Mouse (Mus musculus) macrophage (primary cell): ENCODE results near the gene Taar7e. TPM values are rescaled to one million over a fixed set of nuclear protein-coding genes. Genes with fewer than 3 reads are reported as not detected.
"Not testable (repeated sequence)": the region's sequence is repeated elsewhere in the genome, so short reads cannot be mapped to it uniquely, and the experiment has no call there.

Experiments
- H3K27ac ChIP-seq: fragments of 350-480 bp; formaldehyde crosslinking; 2 replicates; pipeline ENCODE4 v1.9.0; 2021
- H3K36me3 ChIP-seq: fragments of 350-480 bp; formaldehyde crosslinking; 2 replicates; pipeline ENCODE4 v1.9.0; 2021; ENCODE audit errors: inconsistent target
- H3K4me3 ChIP-seq: fragments of 350-480 bp; formaldehyde crosslinking; 2 replicates; pipeline ENCODE4 v1.9.0; 2021; ENCODE audit errors: inconsistent target
- H3K79me2 ChIP-seq: fragments of 350-480 bp; formaldehyde crosslinking; 2 replicates; pipeline ENCODE4 v1.9.0; 2021; ENCODE audit errors: inconsistent target
- WGBS: methylation state at CpG from one replicate; pipeline ENCODE4 v1.1.7; 2026; ENCODE audit warnings: inconsistent platforms; ENCODE audit not compliant: missing documents; 5-methylcytosine and 5-hydroxymethylcytosine counted together
- polyA plus RNA-seq: library from polyadenylated mRNA; stranded (reverse); fragments of 250-400 nt; gene quantifications from 3 replicates; pipeline ENCODE4 v1.2.4, GENCODE M21; 2018; ENCODE audit warnings: inconsistent platforms
- total RNA-seq, 78 experiments: library from RNA; depleted of rRNA; stranded (reverse); fragments of 250-400 nt; gene quantifications; 1 replicate in 9 of 78; 2 replicates in 24 of 78; 3 replicates in 43 of 78; 4 replicates in 2 of 78; pipeline ENCODE4 v1.2.4; 2018; ENCODE audit warnings: inconsistent platforms in 56 of 78

Gene Taar7e
- total RNA-seq (2018; cell fraction: chromatin; rRNA removed): not detected
- not detected for total RNA-seq (2018; cell fraction: cytosol; rRNA removed)
- not detected for total RNA-seq (2018; cell fraction: nucleus; rRNA removed)
- polyA plus RNA-seq: not detected in 3 replicates

DNA sequence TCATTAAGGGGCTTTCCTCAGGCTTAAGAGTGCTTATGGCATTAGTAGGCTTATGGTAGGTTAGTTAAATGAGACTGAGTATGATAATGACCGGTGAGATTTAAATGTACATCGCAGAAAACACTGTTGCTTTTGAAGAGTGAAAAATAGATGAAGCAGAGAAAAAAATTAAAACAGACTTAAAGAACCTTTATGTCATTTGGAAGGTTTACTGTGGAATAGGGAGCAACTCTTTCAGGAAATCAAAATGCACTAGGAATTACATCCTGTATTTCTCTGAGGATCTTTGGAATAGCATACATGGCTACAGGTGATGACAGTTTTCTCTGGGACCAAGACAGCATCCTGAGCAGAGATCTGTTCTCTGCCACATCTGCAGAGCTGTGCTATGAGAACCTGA, at the start of gene Taar7e:
Gene Taar7e (plus strand): TSS at position 301 of the 400 bp plus-strand sequence.
- Histone ChIP-seq H3K4me3 (no peak within 1 kb of the TSS), H3K79me2 (no peaks in the 10 kb centered on the region), H3K36me3 (no peaks in the 10 kb centered on the region), H3K27ac (no peak within 1 kb of the TSS)
- WGBS: 86% methylated on average over 2 of the region's 2 CpGs

DNA sequence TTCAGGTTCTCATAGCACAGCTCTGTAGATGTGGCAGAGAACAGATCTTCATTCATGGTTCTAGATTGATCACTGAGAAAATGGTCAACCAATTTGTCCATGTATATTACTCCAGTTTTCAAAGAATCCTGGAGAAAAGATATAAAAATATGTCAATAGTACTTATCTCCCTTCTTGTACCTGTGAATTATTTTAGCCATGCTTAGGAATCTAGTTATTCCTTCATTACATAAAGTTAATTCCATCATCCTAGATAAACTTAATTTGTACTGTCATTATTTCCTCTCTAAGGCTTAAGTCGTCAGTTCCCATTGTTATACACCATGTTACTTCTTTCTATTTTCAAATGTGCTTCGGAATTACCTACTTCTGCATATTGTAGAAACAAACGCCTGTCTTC, 44.0 kb upstream of the Taar7e start, which contains the start of gene Taar7a:
Gene Taar7a (minus strand): TSS at position 101 of the 400 bp plus-strand sequence.
- H3K36me3 ChIP-seq: no peaks in the 10 kb centered on the region
- no peak within 1 kb of the TSS for H3K27ac ChIP-seq
- WGBS: 92% methylated on average over 3 of the region's 3 CpGs
- H3K79me2 ChIP-seq: no peaks in the 10 kb centered on the region
- no peak within 1 kb of the TSS for H3K4me3 ChIP-seq

DNA sequence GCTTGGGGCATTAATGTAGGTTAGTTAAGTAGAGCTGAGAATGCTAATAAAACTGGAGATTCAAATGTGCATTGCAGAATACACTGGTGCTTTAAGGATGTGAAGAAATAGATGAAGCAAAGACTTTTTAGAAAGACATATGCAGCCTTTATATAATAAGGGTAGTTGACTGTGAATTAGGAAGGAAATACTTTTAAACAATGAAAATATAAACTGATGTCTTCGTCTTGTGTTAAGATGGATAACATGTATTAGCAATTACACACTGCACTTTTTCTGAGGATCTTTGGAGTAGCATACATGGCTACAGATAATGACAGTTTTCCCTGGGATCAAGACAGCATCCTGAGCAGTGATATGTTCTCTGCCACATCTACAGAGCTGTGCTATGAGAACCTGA, 37.8 kb upstream of the Taar7e start, which contains the start of gene Taar7b:
Gene Taar7b (plus strand): TSS at position 301 of the 400 bp plus-strand sequence.
- 92% methylated on average over 1 of the region's 1 CpGs for WGBS
- no peaks in the 10 kb centered on the region for H3K79me2 ChIP-seq
- H3K36me3 ChIP-seq: no peaks in the 10 kb centered on the region
- H3K27ac ChIP-seq: no peak within 1 kb of the TSS
- no peak within 1 kb of the TSS for H3K4me3 ChIP-seq

DNA sequence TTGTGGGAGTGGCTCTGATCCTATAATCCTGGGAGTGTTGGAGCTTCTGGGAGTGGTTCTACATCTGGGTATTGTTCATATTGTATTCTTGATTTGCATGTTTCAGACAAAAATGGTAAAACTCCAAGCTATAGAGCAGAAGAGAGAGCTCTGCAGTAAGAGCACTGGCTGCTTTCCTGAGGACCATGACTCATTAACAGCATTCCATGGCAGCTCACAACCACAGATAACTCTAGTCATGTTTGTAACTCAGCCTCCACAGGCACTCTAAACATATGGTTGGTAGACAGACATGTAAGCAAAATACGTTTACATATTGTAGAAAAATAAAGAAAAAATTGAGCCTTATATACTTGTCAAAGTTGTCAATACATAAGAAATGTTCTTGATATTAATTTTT, 31.0 kb upstream of the Taar7e start:
- Histone ChIP-seq H3K4me3 (no peak overlapping the region), H3K27ac (no peak overlapping the region), H3K36me3 (no peaks in the 10 kb centered on the region), H3K79me2 (no peaks in the 10 kb centered on the region)
- 83% methylated on average over 1 of the region's 1 CpGs for WGBS

DNA sequence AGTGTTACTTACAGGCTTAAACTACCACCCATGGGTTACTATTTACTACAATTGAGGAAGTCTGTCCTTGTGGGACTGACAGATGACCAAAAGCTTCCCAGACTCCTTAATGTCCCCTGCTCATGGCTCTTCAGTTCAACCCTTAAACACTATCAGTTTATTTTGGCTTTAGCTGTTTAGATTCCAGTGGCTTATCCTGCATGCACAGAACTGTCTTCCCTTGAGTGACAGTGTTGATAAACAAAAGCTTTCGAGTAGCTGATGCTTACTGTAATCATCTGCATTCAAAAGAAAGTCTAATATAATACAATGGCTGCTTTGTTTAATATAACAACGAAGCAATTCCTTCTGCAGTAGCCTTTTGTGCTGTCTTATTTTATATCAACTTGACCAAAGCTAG, 30.4 kb upstream of the Taar7e start:
- 71% methylated on average over 2 of the region's 2 CpGs for WGBS
- H3K4me3 ChIP-seq: no peak overlapping the region
- no peaks in the 10 kb centered on the region for H3K79me2 ChIP-seq
- no peaks in the 10 kb centered on the region for H3K36me3 ChIP-seq
- no peak overlapping the region for H3K27ac ChIP-seq

DNA sequence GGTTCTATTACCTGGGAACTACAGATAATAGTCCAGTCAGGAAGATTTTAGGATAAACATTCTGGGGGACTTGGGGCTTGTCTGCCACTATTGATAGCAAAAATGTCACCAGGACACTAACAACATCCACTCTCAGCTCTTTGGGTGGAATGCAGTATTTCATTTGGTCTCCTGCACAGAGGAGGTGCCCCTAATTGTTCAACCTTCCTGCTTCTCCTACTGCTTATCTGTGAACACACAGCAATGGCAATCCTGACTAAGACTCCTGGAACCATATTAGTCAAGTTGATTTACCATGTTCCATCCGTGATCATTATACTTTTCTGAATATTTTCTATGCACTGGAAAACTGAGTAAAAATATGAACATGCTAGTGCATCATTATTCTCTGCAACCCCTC, 29.3 kb upstream of the Taar7e start:
- no peaks in the 10 kb centered on the region for H3K36me3 ChIP-seq
- H3K4me3 ChIP-seq: no peak overlapping the region
- 88% methylated on average over 1 of the region's 1 CpGs for WGBS
- no peak overlapping the region for H3K27ac ChIP-seq
- H3K79me2 ChIP-seq: no peaks in the 10 kb centered on the region

DNA sequence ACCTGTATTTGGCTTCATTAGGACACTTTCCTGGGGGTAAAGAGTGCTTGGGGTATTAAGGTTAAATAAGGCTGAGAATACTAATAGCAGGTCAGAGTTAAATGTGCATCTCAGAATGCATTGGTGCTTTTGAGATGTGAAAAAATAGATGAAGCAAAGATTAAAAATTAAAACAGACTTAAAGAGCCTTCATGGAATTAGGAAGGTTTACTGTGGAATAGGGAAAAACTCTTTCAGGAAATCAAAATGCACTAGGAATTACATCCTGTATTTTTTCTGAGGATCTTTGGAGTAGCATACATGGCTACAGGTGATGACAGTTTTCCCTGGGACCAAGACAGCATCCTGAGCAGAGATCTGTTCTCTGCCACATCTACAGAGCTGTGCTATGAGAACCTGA, 10.5 kb upstream of the Taar7e start, which contains the start of gene Taar7d:
Gene Taar7d (plus strand): TSS at position 301 of the 400 bp plus-strand sequence.
- Histone ChIP-seq H3K27ac (no peak within 1 kb of the TSS), H3K4me3 (no peak within 1 kb of the TSS), H3K36me3 (no peaks in the 10 kb centered on the region), H3K79me2 (no peaks in the 10 kb centered on the region)

DNA sequence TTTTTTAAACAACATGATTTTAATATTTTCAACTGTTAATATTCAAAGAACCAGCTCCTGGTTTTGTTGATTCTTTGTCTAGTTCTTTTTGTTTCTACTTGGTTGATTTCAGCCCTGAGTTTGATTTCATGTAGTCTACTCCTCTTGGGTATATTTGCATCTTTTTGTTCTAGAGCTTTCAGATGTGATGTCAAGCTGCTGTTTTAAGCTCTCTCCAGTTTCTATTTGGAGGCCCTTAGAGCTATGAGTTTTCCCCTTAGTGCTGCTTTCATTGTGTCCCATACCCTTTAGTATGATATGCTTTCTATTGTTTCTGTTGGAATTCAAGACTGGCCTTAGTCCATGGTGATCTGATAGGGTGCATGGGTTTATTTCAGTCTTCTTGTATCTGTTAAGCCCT, 6.1 kb upstream of the Taar7e start:
- H3K79me2 ChIP-seq: no peaks in the 10 kb centered on the region
- no peak overlapping the region for H3K4me3 ChIP-seq
- no peak overlapping the region for H3K27ac ChIP-seq
- no peaks in the 10 kb centered on the region for H3K36me3 ChIP-seq

DNA sequence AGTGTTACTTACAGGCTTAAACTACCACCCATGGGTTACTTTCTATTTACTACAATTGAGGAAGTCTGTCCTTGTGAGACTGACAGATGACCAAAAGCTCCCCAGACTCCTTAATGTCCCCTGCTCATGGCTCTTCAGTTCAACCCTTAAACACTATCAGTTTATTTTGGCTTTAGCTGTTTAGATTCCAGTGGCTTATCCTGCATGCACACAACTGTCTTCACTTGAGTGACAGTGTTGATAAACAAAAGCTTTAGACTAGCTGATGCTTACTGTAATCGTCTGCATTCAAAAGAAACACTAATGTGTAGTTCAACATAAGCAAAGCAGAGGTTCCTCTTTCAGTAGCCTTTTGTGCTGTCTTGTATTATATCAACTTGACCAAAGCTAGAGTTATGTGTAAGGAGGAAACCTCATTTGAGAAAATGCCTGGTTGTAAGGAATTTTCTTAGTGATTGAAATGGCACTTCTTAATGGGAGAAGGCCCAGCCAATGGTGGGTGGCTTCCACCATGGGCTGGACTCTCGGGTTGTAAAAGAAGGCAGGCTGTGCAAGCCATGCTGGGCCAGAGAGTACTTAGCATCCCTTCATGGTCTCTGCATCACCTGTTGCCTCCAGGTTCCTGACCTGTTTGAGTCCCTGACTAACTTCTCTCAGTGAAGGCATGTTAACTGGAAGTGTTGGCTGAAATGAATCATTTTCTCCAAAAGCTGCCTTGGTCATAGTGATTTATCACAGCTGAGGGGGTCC, 2.9 kb downstream of the Taar7e start:
- Histone ChIP-seq H3K27ac (no peak overlapping the region), H3K4me3 (no peak overlapping the region), H3K36me3 (no peaks in the 10 kb centered on the region), H3K79me2 (no peaks in the 10 kb centered on the region)
- WGBS: 65% methylated on average over 2 of the region's 2 CpGs

DNA sequence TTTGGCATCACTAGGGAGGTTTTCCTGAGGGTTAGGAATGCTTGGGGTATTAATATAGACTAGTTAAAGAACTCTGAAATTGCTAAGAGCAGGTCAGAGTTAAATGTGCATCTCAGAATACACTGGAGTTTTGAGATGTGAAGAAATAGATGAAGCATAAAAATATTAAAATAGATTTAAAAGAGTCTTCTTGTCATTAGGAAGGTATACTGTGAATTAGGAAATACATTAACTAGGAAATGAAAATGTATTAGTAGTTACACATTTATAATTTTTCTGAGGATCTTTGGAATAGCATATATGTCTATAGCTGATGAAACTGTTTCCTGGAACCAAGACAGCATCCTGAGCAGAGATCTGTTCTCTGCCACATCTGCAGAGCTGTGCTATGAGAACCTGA, 11.8 kb downstream of the Taar7e start, which contains the start of gene Taar7f:
Gene Taar7f (plus strand): TSS at position 301 of the 400 bp plus-strand sequence.
- no peaks in the 10 kb centered on the region for H3K79me2 ChIP-seq
- no peaks in the 10 kb centered on the region for H3K36me3 ChIP-seq
- no peak within 1 kb of the TSS for H3K4me3 ChIP-seq

DNA sequence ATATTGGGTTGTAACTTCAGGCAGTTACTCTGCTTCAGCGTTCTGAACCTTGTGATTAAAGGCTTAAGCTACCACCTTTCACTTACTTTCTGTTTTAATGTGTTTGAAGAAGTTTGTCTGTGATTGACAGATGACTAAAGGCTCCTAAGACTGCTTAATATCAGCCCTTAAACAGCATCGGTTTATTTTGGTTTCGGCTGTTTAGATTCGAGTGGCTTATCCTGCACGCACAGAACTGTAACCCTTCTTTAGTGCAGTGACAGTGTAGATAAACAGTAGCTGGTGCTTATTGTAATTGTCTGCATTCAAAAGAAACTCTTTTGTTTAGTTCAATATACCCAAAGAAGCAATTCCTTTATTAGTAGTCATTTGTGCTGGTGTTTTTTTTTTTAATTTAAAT, 14.6 kb downstream of the Taar7e start:
- WGBS: 75% methylated on average over 5 of the region's 5 CpGs
- no peaks in the 10 kb centered on the region for H3K79me2 ChIP-seq
- H3K27ac ChIP-seq: no peak overlapping the region
- no peaks in the 10 kb centered on the region for H3K36me3 ChIP-seq
- H3K4me3 ChIP-seq: no peak overlapping the region

More for the DNA sequence above, 11.8 kb downstream of the Taar7e start, which contains the start of gene Taar7f:
- no peak within 1 kb of the TSS for H3K27ac ChIP-seq

DNA sequence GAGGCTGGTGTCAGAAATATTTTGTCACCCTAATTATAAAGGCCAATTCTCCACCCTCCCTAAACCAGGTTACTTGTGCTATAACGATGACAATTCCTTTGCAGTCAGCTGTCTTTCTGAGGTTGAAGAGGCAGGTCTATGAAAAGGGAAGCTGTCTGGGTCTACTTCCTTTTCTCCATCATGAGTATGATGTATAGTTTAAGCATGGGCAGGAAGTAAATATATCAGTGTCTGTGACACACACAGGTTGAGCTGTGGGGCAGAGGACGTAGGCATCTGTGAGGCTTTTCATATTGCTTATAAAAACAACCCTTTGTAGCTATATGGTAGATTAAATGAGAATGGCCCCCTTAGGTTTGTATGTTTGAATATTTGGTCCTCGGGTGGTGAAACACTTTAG, 21.6 kb downstream of the Taar7e start:
- H3K4me3 ChIP-seq: no peak overlapping the region
- no peak overlapping the region for H3K27ac ChIP-seq
- no peaks in the 10 kb centered on the region for H3K79me2 ChIP-seq
- no peaks in the 10 kb centered on the region for H3K36me3 ChIP-seq
- WGBS: 27% methylated on average over 3 of the region's 3 CpGs

DNA sequence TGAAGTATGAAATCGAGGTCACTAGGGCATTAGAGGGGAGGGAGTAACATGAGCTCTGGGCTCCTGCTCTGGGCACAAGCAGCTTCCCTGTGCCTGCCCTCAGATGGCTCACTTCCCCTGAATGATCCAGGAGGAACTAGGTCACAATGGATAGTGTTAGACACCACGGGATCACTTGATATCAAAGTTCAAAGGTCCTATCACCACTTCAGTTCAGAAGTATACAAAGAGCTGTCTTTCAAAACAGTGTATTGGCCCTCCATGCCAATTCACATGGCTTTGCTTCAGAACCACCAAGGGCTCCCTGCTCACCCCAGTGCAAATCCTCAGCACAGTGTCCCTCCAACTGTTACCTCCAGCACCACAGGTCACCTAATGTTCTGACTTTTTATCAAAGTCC, 37.3 kb downstream of the Taar7e start:
- H3K27ac ChIP-seq, H3K79me2 ChIP-seq, H3K4me3 ChIP-seq, H3K36me3 ChIP-seq: not testable (repeated sequence)
- WGBS: 46% methylated on average over 2 of the region's 2 CpGs

DNA sequence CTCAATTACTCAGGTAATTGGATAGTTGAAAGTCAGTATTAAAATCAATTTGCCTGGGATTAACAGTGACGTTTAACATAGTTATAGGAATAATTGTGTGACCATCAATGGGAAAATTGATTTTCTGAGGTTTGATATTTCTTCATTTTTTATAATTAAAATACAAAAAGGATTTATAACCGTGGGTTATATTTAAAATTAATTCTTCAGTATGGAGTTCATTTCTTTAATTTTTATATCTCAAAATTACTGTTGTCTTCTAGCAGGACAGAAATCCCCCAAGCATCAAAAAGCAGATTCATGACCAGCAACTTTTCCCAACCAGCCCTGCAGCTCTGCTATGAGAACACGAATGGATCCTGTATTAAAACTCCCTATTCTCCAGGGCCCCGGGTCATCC, 38.8 kb downstream of the Taar7e start, which contains the start of gene Taar8a:
Gene Taar8a (plus strand): TSS at position 301 of the 400 bp plus-strand sequence.
- not testable (repeated sequence) for H3K4me3 ChIP-seq, H3K79me2 ChIP-seq, H3K36me3 ChIP-seq, H3K27ac ChIP-seq
- WGBS: 93% methylated on average over 1 of the region's 4 CpGs

DNA sequence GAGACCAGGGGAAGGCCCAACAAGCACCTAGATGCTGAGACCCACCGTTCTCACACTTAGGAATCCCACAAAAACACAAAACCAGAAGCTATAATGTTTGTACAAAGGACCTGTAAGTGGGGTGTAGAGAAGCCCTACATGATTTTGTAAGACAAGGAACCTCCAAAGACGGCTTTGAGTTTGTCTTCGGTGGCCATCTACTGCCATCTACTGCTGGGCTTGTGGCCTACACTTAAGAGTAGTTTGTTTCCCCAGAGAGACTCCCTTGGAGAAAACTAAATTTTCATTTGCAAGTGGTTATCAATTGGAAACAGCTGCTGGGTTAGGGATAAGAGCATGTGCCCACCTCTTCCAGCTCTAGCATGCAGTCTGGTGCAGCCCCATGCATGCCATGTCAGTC, 42.8 kb downstream of the Taar7e start:
- Histone ChIP-seq H3K36me3 (no peaks in the 10 kb centered on the region), H3K79me2 (no peaks in the 10 kb centered on the region), H3K27ac (no peak overlapping the region), H3K4me3 (no peak overlapping the region)
- WGBS: 41% methylated on average over 3 of the region's 3 CpGs
